Mouse (Mus musculus): ENCODE results near the gene Dnal4. TPM values are rescaled to one million over a fixed set of nuclear protein-coding genes. Genes with fewer than 3 reads are reported as not detected.

Gene Dnal4
- 20.3 and 22.8 TPM in 2 replicates for polyA plus RNA-seq (2012; rRNA removed)

GRCm38 (mm10) chr15:79777749-79778148, at the start of gene Dnal4:
Gene Dnal4 (minus strand): TSS chr15:79777849.

GRCm38 (mm10) chr15:79804352-79805071, 26.9 kb upstream of the Dnal4 start, which contains the start of gene Nptxr:
Gene Nptxr (minus strand): TSS chr15:79804766.

GRCm38 (mm10) chr15:79741921-79742705, 35.5 kb downstream of the Dnal4 start, which contains the start of gene Sun2:
Gene Sun2 (minus strand): TSS chr15:79742536.

Other genes starting within 250 kb of the Dnal4 start
- gene Ddx17, start 231.1 kb downstream of the Dnal4 start, polyA plus RNA-seq (2012; rRNA removed): 52.5 and 59.9 TPM in 2 replicates
- gene Dmc1, start 172.7 kb downstream of the Dnal4 start, polyA plus RNA-seq (2012; rRNA removed): not detected in 2 replicates
- 0.52 TPM in 1 of 2 replicates, not detected in the other for gene Fam227a, start 118.9 kb downstream of the Dnal4 start, polyA plus RNA-seq (2012; rRNA removed)
- 6.2 and 6.5 TPM in 2 replicates for gene Cby1, start 118.7 kb downstream of the Dnal4 start, polyA plus RNA-seq (2012; rRNA removed)
- gene Tomm22, start 107.0 kb downstream of the Dnal4 start, polyA plus RNA-seq (2012; rRNA removed): 9.1 and 14.6 TPM in 2 replicates
- gene Josd1, start 89.9 kb downstream of the Dnal4 start, polyA plus RNA-seq (2012; rRNA removed): 11.1 and 15.2 TPM in 2 replicates
- 15.7 and 19.2 TPM in 2 replicates for gene Gtpbp1, start 87.0 kb downstream of the Dnal4 start, polyA plus RNA-seq (2012; rRNA removed)
- 29.7 and 33.0 TPM in 2 replicates for gene Sun2, start 35.3 kb downstream of the Dnal4 start, polyA plus RNA-seq (2012; rRNA removed)
- 2.7 and 2.9 TPM in 2 replicates for gene Nptxr, start 26.9 kb upstream of the Dnal4 start, polyA plus RNA-seq (2012; rRNA removed)
- gene Npcd, start 56.4 kb upstream of the Dnal4 start, polyA plus RNA-seq (2012; rRNA removed): 0.76 TPM in 1 of 2 replicates, not detected in the other
- gene Cbx6, start 56.8 kb upstream of the Dnal4 start, polyA plus RNA-seq (2012; rRNA removed): 27.2 and 29.3 TPM in 2 replicates
- 5.1 and 8.7 TPM in 2 replicates for gene Apobec3, start 113.8 kb upstream of the Dnal4 start, polyA plus RNA-seq (2012; rRNA removed)
- 13.7 and 24.7 TPM in 2 replicates for gene Cbx7, start 193.3 kb upstream of the Dnal4 start, polyA plus RNA-seq (2012; rRNA removed)
- 15.7 and 20.9 TPM in 2 replicates for gene Pdgfb, start 237.1 kb upstream of the Dnal4 start, polyA plus RNA-seq (2012; rRNA removed)

Measured in stomach, adult 2 months (tissue).